Mouse (Mus musculus): ENCODE measurements around the gene Tfe3.

The Tfe3 gene

GRCm38 (mm10) chrX:7821865-7822779 lies 59.8 kb downstream of the Tfe3 start, which contains the start of gene Kcnd1:
Gene Kcnd1, plus strand, starts transcription at chrX:7822289.
- DNase-seq = peak; percentile 36 to 50
